Mouse (Mus musculus): ENCODE data around the gene Upb1. TPM values are rescaled to one million over a fixed set of nuclear protein-coding genes. Genes with fewer than 3 reads are reported as not detected.
"Not testable (repeated sequence)": the region's sequence is repeated elsewhere in the genome, so short reads cannot be mapped to it uniquely, and the experiment has no call there.

Gene Upb1
- total and polyA plus RNA-seq, 3 experiments, result 0.27 TPM; not detected in 2

DNA sequence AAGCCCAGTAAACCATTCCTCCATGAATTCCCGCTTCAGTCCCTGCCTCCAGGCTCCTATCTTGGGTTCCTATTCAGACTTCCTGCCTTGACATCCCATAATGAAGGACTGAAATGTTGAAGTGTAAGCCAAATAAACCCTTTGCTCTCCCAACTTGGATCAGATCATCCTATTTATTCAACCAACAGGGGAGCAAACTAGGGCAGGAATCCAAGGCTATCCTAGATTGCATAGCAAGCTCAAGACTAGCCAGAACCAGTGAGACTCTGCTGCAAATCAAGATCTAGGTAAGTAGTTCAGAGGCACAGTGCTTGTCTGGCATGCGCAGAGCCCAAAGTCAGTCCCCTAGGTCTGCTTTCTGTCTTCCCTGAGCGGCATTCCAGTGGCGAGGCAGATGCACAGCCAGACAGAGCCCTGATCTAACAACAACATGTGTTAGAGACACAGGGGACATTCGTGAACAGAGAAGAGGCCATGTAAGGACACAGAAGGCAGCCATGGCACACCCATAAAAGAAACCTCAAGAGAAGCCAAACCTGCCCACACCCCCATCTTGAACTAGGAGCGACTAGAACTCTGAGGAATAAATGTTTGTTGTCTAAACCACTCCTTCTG, 48.0 kb downstream of the Upb1 start:
- peaks cover 21% of the 10 kb centered on the region for H3K27me3 ChIP-seq (ENCODE audit: insufficient read depth, low read length)
- TF ChIP-seq GATA2 (IDR thresholded peaks at IDR 0.05; ENCODE audit: borderline replicate concordance, low read depth, low read length) (no peak), POLR2AphosphoS5 (IDR thresholded peaks at IDR 0.05; ENCODE audit: insufficient replicate concordance, low read depth, low read length) (no peak), TAL1 (conservative IDR thresholded peaks at IDR 0.05; ENCODE audit: low read depth, low read length) (no peak)
- DNase-seq (ENCODE audit: low spot score) (no peak), ATAC-seq (ENCODE audit: extremely low read depth, insufficient number of reproducible peaks, low FRiP score, poor library complexity, severe bottlenecking) (no peak)
- H3K36me3 ChIP-seq (replicated peaks), result no peaks in the 10 kb centered on the region
- no peaks in the 10 kb centered on the region for H3K4me1 ChIP-seq (ENCODE audit: insufficient read depth, low read depth, low read length)
- H3K4me3 ChIP-seq (ENCODE audit: low read depth, low read length), result no peak overlapping the region
- H3K9me3 ChIP-seq (replicated peaks), result no peaks in the 10 kb centered on the region

DNA sequence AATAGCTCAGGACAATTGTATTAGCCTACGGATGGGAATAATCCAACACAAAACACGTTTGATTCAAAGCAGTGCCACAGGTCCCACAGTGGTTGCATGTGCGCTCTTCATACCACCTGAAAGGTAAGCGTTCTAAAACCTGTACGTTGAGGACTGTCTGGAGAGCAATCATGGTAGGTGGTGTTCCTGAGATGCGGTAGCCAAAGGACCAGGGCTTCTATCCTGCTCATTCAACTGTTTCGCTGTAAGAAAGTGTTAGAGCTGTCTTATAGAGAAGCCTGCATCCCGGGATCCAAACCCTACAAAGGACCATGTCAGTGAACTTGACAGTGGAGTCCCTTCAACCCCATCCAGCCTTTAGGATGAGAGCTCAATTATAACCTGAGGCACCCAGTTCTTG, 49.4 kb downstream of the Upb1 start:
- Histone ChIP-seq H3K4me1 (ENCODE audit: insufficient read depth, low read depth, low read length) (no peaks in the 10 kb centered on the region), H3K4me3 (ENCODE audit: low read depth, low read length) (no peak overlapping the region), H3K36me3 (replicated peaks) (no peaks in the 10 kb centered on the region), H3K9me3 (replicated peaks) (no peaks in the 10 kb centered on the region), H3K27me3 (ENCODE audit: insufficient read depth, low read length) (peaks cover 16% of the 10 kb centered on the region)
- DNase-seq (ENCODE audit: low spot score), result no peak
- no peak for ATAC-seq (ENCODE audit: extremely low read depth, insufficient number of reproducible peaks, low FRiP score, poor library complexity, severe bottlenecking)
- no peak for TF ChIP-seq GATA1 (IDR thresholded peaks at IDR 0.05; ENCODE audit: borderline replicate concordance, low read length)
- TF ChIP-seq TAL1 (conservative IDR thresholded peaks at IDR 0.05; ENCODE audit: low read depth, low read length), result no peak
- TF ChIP-seq CTCF (IDR thresholded peaks at IDR 0.05; ENCODE audit: low read depth, low read length), result no peak
- no peak for TF ChIP-seq POLR2AphosphoS5 (IDR thresholded peaks at IDR 0.05; ENCODE audit: insufficient replicate concordance, low read depth, low read length)
- TF ChIP-seq GATA2 (IDR thresholded peaks at IDR 0.05; ENCODE audit: borderline replicate concordance, low read depth, low read length), result no peak

DNA sequence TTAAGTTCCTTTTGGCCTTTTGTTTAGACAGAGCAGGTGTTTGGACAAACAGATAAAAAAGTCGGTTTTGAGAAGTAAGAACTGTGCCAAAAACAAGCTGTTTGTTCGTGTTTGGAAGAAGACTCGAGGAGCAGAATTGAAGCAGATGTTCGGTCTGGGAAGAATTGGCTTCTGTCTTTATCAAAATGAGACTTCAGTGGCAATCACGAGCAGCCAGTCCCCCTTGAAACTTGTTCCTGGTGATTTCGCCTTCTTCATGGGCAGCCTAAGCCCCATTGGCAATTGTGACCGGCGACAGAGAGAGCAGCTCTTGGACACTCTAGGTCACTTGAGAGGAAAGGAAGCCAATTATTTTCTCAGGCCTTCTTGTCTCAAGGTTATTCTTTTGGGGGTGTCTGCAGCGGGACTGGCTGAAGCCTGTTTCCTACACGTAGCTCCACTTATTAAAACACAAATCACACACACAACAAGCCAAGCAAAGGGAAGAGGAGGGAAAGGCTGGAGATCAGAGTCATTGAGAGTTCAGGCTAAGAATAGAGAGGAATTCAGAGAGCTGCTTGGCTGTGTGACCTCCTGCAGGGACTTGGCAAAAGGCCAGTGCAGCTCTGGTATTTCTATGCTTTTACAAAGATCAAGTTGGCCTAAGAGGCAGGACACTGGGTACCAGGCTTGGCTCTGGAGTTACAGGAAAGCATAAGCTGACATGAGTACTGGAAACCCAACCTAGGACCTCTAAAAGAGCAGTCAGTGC, 50.3 kb downstream of the Upb1 start:
- peaks cover 16% of the 10 kb centered on the region for H3K27me3 ChIP-seq (ENCODE audit: insufficient read depth, low read length)
- H3K4me1 ChIP-seq (ENCODE audit: insufficient read depth, low read depth, low read length), result no peaks in the 10 kb centered on the region
- DNase-seq (ENCODE audit: low spot score) (no peak), ATAC-seq (ENCODE audit: extremely low read depth, insufficient number of reproducible peaks, low FRiP score, poor library complexity, severe bottlenecking) (no peak)
- no peaks in the 10 kb centered on the region for H3K36me3 ChIP-seq (replicated peaks)
- TF ChIP-seq CTCF (IDR thresholded peaks at IDR 0.05; ENCODE audit: low read depth, low read length) (no peak), GATA2 (IDR thresholded peaks at IDR 0.05; ENCODE audit: borderline replicate concordance, low read depth, low read length) (no peak), GATA1 (IDR thresholded peaks at IDR 0.05; ENCODE audit: borderline replicate concordance, low read length) (no peak), POLR2AphosphoS5 (IDR thresholded peaks at IDR 0.05; ENCODE audit: insufficient replicate concordance, low read depth, low read length) (no peak), TAL1 (conservative IDR thresholded peaks at IDR 0.05; ENCODE audit: low read depth, low read length) (no peak)
- no peaks in the 10 kb centered on the region for H3K9me3 ChIP-seq (replicated peaks)
- no peak overlapping the region for H3K4me3 ChIP-seq (ENCODE audit: low read depth, low read length)

DNA sequence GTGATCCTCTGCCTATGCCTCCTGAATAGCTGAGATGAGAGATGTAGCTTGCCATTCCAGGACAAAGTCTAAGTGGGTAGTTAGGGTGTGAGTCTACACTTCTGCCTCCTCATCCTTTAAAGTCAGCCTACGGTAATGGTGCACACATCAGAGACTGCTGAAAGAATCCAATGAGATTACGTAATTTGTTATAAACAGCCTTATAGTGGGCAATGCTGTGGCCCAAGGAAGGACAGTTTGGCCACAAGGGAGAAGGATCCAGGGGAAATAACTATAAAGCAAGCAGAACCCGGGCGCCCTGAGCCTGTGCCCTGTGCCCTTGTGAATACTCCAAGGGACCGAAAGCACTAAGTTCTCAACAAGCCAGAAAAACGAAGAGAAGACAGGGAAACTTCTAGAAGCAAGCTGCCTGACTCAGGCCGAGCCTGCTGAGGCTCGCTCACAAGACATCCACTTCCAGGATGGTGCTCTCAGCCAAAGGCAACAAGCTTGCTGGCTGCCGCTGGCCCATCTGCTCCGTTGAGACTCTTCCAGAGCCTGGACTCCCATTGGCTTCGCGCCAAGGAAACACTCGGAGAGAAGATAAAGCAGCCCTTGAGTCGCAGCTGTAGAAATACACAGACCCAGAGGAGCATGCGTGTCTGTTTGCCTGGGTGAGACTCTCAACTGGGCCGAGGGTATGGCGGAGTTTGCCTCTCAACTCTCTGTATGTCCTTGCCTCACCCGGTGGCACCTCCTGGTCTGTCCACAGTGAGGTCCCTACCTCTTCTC, 55.3 kb downstream of the Upb1 start:
- ATAC-seq (ENCODE audit: extremely low read depth, insufficient number of reproducible peaks, low FRiP score, poor library complexity, severe bottlenecking), result not testable (repeated sequence)

DNA sequence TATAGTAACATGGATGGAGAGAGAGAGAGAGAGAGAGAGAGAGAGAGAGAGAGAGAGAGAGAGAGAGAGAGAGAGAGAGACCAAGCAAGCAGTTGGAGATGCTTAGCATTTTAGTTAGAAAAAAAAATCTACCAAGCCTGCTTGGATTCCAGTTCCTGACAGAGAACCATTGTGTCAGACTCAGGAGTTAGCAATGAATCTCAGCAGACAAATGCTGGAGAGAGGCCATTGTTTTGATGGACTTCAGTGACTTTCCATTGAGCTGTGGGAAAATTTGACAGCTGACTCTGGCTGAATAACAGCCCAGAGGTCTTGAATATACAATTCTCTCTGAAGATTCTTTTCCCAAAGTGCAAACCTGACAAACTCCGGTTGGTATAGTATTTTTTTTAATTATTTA, 56.9 kb downstream of the Upb1 start:
- ATAC-seq (ENCODE audit: extremely low read depth, insufficient number of reproducible peaks, low FRiP score, poor library complexity, severe bottlenecking), result no peak
- DNase-seq (ENCODE audit: low spot score), result no peak
- Histone ChIP-seq H3K9me3 (replicated peaks) (no peaks in the 10 kb centered on the region), H3K4me3 (ENCODE audit: low read depth, low read length) (no peak overlapping the region), H3K4me1 (ENCODE audit: insufficient read depth, low read depth, low read length) (no peaks in the 10 kb centered on the region), H3K36me3 (replicated peaks) (no peaks in the 10 kb centered on the region), H3K27me3 (ENCODE audit: insufficient read depth, low read length) (no peaks in the 10 kb centered on the region)
- TF ChIP-seq POLR2AphosphoS5 (IDR thresholded peaks at IDR 0.05; ENCODE audit: insufficient replicate concordance, low read depth, low read length), result no peak
- TF ChIP-seq CTCF (IDR thresholded peaks at IDR 0.05; ENCODE audit: low read depth, low read length), result no peak

More for the DNA sequence above, 55.3 kb downstream of the Upb1 start:
- not testable (repeated sequence) for H3K4me1 ChIP-seq (ENCODE audit: insufficient read depth, low read depth, low read length); H3K4me3 ChIP-seq (ENCODE audit: low read depth, low read length); H3K9me3 ChIP-seq (replicated peaks); DNase-seq (ENCODE audit: low spot score); H3K27me3 ChIP-seq (ENCODE audit: insufficient read depth, low read length); H3K36me3 ChIP-seq (replicated peaks)

DNA sequence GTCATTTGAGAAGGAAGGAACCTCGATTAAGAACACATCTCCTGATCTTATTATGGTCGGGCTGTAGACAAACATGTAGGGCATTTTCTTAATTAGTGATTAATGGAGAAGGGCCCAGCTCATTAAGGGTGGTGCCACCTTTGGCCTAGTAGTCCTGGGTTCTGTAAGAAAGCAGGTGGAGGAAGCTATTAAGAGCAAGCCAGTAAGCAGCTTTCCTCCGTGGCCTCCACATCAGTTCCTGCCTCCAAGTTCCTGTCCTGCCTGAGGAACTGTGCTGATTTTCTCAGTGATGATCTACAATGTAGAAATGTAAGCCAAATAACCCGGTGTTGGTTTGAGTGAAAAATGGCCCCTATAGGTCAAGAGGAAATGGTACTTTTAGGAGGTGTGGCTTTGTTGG, 57.4 kb downstream of the Upb1 start:
- no peaks in the 10 kb centered on the region for H3K36me3 ChIP-seq (replicated peaks)
- no peak overlapping the region for H3K4me3 ChIP-seq (ENCODE audit: low read depth, low read length)
- no peak for TF ChIP-seq CTCF (IDR thresholded peaks at IDR 0.05; ENCODE audit: low read depth, low read length)
- no peak for TF ChIP-seq POLR2AphosphoS5 (IDR thresholded peaks at IDR 0.05; ENCODE audit: insufficient replicate concordance, low read depth, low read length)
- TF ChIP-seq GATA2 (IDR thresholded peaks at IDR 0.05; ENCODE audit: borderline replicate concordance, low read depth, low read length), result no peak
- H3K27me3 ChIP-seq (ENCODE audit: insufficient read depth, low read length), result no peaks in the 10 kb centered on the region
- H3K4me1 ChIP-seq (ENCODE audit: insufficient read depth, low read depth, low read length), result no peaks in the 10 kb centered on the region
- H3K9me3 ChIP-seq (replicated peaks), result no peaks in the 10 kb centered on the region
- ATAC-seq (ENCODE audit: extremely low read depth, insufficient number of reproducible peaks, low FRiP score, poor library complexity, severe bottlenecking) (no peak), DNase-seq (ENCODE audit: low spot score) (no peak)

Measured in G1E (cell line).